In genomic region chr1:180433098-180433538, GRCm38 (mm10) we compare ENCODE assay signal across 9 mouse cellular contexts. TPM values are rescaled to one million over a fixed set of nuclear protein-coding genes. Genes with fewer than 3 reads are reported as not detected.
DNase-seq lines count a peak whose midpoint lies in the region; ATAC-seq and TF ChIP-seq lines count a peak whose summit lies in the region.
"Had no signal": no experiment of that assay in that cellular context is flagged by ENCODE, and none has a peak within 500 bp of the region (broad histone marks: within the 10 kb centered on the region; RNA-seq: fewer than 3 reads in every experiment).

No protein-coding gene starts in this region.

- no peaks in the 10 kb centered on the region for H3K4me1 ChIP-seq in liver, embryonic 14.5 days (replicated peaks; ENCODE audit: control insufficient read depth in 2 of 2, insufficient read depth in 2 of 2, low read length in 1 of 2)

- H3K36me3 ChIP-seq in liver, embryonic 14.5 days (replicated peaks; ENCODE audit: control insufficient read depth, insufficient read depth, low read depth), result no peaks in the 10 kb centered on the region

- DNase-seq in CD4-positive, CD25-positive, alpha-beta regulatory T cell, adult 2 months (ENCODE audit: low read depth, low spot score), result peak; percentile 9
- peak; percentile 37 for DNase-seq in right cerebral cortex, postnatal 4 days
- DNase-seq in right cerebral cortex, adult 2 months (ENCODE audit: low spot score in 2 of 2), result no peak
- no peak for DNase-seq in liver, embryonic 14.5 days (ENCODE audit: low read depth in 3 of 3, low spot score in 3 of 3)
- DNase-seq in thymus, postnatal 14 days, result no peak
- no peak for DNase-seq in cerebellum, postnatal 36 days
- no peak for DNase-seq in urinary bladder, postnatal 14 days (ENCODE audit: low spot score)
- DNase-seq: thymus, adult 2 months had no signal

- 0 out of 2 replicates have a peak overlapping the region, but pooled peaks have one; percentile 8 for H3K4me2 ChIP-seq in liver, embryonic 14.5 days (ENCODE audit: low read depth)

- ATAC-seq in CD4-positive, CD25-positive, alpha-beta regulatory T cell, adult 4 months, result no peak
- ATAC-seq in liver, embryonic 14.5 days (ENCODE audit: insufficient read depth), result no peak

- no peak overlapping the region for H3K4me3 ChIP-seq in liver, embryonic 14.5 days (ENCODE audit: insufficient read depth in 1 of 2, low read depth in 2 of 2, low read length in 2 of 2)

- WGBS in liver, embryonic 14.5 days (ENCODE audit: insufficient replicate concordance), result 9% methylated on average over 16 of the region's 16 CpGs

- H3K9me3 ChIP-seq in liver, embryonic 14.5 days (ENCODE audit: control insufficient read depth, low read length), result no peaks in the 10 kb centered on the region

- peaks cover 3% of the 10 kb centered on the region for H3K27me3 ChIP-seq in liver, embryonic 14.5 days (ENCODE audit: control insufficient read depth, insufficient read depth, low read length)

- TF ChIP-seq EP300 in liver, embryonic 14.5 days (IDR thresholded peaks at IDR 0.05; ENCODE audit: low read depth), result no peak

- H3K9ac ChIP-seq in liver, embryonic 14.5 days (replicated peaks), result no peak overlapping the region

- no peak overlapping the region for H3K27ac ChIP-seq in liver, embryonic 14.5 days

- TF ChIP-seq CTCF in liver, embryonic 14.5 days (IDR thresholded peaks at IDR 0.05; ENCODE audit: low read depth), result no peak

RNA-seq across cellular contexts. Expression of gene Stum, which starts 50.2 kb away (rescaled TPM):
- polyA plus RNA-seq in CD4-positive, CD25-positive, alpha-beta regulatory T cell, adult 4 months (2017; shearing (Covaris generic)), result not detected
- polyA plus RNA-seq in liver, embryonic 14.5 days (2012; rRNA removed), result 0.04 TPM in 1 of 2 replicates, not detected in the other
- polyA plus RNA-seq in liver, embryonic 14.5 days (2014; fragmentation: Nextera tagmentation; extraction: Ambion mirVana), result not detected in 2 replicates

Comparison
In these comparisons a context has a peak if more than half of its experiments do, and no peak if none do; other contexts are left out.
1. DNase-seq: peak in CD4-positive, CD25-positive, alpha-beta regulatory T cell, adult 2 months (single experiment) and right cerebral cortex, postnatal 4 days (single experiment); none in right cerebral cortex, adult 2 months (0 of 2), liver, embryonic 14.5 days (0 of 3), thymus, postnatal 14 days (single experiment), cerebellum, postnatal 36 days (0 of 2) and urinary bladder, postnatal 14 days (single experiment).